Mouse (Mus musculus): Measurements from ENCODE around the gene Fcnb.

DNA sequence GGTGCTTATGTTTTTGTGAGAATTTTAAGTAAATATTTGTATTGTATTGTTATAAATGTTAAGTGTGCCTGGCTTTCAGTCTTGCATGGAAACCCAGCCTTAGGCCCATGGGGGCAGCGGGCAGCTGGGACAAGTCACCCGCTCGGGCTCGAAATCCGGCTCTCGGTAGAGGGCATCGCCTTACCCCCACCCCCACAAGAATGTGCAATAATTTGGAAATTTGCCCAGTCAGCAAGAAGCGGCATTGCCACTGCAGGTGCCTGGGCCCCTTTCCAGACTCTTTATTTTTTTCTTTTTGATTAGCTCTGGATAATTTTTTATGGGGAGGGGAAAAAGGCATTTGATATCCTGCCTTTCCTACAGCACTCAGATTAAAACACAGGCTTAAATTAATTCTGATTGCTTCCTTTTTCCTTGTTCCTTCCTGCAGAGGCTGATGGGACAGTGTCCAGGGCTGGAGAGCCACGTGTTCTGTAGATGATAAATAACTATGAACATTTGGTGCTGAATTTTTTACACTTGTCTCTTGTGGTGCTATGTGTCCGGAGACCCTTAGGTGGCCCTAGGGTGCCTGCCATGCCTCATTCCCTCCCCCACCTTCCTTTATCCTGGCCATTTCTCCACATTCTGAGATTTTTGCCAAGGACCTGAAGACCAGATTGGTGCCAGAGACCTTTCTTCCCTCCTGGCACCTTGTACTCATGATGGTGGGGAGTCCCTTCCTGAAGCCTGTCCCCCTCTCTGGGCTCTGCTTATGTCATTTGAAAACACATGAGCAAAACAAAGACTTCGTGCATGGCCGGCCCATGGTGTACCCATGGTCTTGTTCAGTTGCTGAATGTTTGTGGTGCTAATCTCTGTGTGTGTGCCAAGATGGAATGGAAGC, 46.9 kb downstream of the Fcnb start:
- TF ChIP-seq POLR2A (IDR thresholded peaks at IDR 0.05; ENCODE audit: control insufficient read depth, low read depth, low read length): no peak
- TF ChIP-seq CTCF (IDR thresholded peaks at IDR 0.05; ENCODE audit: control insufficient read depth, insufficient read depth, insufficient replicate concordance, low read depth, low read length): no peak
